Mouse (Mus musculus) gastrocnemius, postnatal 25 days (tissue): ENCODE data around the gene Ikzf4. TPM values are rescaled to one million over a fixed set of nuclear protein-coding genes. Genes with fewer than 3 reads are reported as not detected.
A peak's percentile ranks its signal among the peaks of the same experiment; 100 is the strongest.
"Not testable (repeated sequence)": the region's sequence is repeated elsewhere in the genome, so short reads cannot be mapped to it uniquely, and the experiment has no call there.

ENCODE experiments used
- DNase-seq: peaks from one replicate; pipeline ENCODE4 v3.0.0; 2022
- total RNA-seq, 2 experiments: library from RNA; stranded (reverse); gene quantifications; 1 replicate in 1 of 2; 2 replicates in 1 of 2; pipeline ENCODE4 v1.2.3; 2021

The Ikzf4 gene
- total RNA-seq, 2 experiments from 2014 or later = 0.35 to 1.6 TPM

DNA sequence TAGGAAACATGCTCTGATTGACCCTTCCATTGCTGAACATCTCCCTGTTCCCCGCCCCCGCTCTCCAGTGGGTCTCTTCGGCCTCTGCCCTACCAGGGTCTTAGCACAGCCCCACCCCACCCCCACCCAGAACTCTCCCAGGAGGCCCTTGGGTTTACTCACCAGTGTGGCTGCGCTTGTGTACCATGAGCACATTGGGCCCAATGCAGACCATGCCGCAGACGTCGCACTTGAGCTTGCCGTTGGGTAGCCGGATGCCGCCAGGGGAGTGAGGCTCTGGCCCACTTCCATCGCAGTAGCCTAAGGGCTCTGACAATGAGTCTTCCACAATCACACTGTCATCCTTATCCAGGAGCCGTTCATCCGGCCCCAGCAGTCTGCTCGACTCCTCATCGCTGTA is 4.9 kb downstream of the Ikzf4 start:
- no peak for DNase-seq

DNA sequence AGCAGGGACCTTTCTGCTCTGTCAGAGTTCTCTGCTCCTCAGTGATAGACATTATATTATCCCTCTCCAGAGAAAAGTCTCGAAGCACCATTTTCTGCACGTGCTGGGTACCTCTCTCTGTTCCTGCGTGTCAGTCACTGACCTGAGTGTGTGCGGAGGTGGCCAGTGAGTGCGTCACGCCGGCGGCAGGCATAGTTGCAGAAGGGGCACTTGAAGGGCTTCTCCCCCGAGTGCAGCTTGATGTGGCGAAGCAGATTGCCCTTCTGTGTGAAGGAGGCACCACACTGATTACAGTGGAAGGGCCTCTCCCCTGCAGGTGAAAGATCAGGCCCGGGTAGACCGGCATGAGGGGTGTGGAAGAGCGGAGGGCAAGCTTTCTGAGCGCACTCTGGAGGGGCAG is 5.8 kb downstream of the Ikzf4 start:
- no peak for DNase-seq

DNA sequence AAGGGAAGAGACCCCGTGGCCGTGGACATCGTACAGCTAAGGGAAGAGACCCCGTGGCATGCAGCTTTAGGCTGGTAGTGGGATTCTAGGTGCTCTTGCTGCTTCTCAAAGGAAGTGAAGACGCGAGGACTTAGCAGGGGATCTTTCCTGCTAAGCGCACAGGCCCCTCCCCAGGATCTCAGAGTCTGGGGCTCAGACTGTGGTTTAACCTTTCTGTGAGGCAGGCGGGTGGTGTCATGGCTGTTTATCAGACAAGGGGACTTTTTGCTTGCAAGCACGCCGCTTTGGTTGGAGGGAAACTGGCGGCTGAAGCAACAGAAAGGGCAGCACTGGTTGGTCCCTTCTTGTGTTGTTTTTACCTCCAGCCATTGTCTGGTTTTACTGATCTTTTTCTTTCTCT is 8.8 kb downstream of the Ikzf4 start:
- DNase-seq = no peak

DNA sequence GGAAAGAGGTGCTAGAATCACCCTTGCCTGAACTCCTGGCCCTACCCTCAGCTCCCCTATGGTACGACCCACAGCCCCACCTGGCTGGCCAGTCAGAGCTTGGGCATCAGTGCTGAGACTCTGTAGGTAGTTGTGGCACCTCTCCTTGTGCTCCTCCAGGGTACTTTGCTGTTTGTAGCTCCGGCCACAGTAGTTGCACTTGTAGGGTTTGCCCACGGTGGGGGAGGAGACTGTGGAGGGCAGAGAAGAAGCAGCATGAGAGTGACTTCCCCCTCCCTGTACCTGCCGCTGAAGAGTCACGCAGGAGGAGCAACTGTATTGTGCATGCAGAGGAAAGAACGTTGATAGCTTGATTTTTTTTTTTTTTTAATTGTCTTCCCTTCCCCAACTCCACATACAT is 9.2 kb downstream of the Ikzf4 start:
- DNase-seq = no peak

DNA sequence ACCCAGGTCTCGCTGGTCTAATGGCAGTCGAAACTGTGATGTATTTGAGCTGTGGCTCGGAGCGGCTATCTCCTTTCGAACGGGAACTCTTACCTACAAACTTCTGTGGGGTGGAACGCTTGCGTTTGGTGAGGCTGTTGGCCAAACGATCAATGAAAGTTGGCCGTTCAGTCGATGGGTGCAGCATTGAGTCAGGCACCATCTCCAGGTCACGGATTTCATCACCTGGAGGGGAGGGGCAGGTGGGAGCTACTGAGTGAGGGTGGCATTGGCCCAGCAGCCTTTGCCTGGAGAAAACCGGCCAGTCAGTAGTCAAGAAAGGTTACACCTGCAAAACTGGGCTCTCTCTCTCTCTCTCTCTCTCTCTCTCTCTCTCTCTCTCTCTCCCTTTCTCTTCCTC is 10.1 kb downstream of the Ikzf4 start:
- DNase-seq = no peak

DNA sequence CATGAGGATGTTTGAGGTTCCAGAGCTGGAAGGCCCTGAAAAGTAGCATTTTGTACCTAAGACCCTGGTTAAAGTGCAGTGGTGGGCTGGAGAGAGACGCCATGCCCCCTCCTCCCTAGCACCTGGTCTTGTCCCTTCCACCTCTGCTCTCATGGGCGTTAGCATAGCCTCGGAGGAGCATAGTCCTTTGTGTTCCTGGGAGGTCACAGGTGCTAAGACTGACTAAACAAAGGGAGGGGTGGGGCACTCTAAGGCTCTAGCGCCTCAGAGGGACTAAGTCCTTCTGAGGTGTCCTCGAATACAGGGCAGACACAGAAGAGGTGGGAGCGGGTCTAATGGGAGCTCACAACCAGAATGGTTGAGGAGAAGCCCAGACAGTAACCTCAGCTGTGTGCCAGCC is 14.2 kb downstream of the Ikzf4 start:
- no peak for DNase-seq

DNA sequence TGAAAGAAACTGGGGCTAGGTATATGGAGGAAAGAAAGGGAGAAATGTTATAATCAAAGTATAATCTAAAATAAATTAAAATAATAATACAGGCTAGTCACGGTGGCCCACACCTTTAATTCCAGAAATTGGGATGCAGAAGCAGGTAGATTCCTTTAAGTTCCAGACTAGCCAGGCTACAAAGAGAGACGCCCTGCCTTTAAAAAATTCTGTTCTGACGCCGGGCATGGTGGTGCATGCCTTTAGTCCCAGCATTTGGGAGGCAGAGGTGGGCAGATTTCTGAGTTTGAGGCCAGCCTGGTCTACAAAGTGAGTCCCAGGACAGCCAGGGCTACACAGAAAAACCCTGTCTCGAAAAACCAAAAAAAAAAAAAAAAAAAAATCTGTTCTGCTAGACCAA is 15.5 kb downstream of the Ikzf4 start:
- DNase-seq = not testable (repeated sequence)

DNA sequence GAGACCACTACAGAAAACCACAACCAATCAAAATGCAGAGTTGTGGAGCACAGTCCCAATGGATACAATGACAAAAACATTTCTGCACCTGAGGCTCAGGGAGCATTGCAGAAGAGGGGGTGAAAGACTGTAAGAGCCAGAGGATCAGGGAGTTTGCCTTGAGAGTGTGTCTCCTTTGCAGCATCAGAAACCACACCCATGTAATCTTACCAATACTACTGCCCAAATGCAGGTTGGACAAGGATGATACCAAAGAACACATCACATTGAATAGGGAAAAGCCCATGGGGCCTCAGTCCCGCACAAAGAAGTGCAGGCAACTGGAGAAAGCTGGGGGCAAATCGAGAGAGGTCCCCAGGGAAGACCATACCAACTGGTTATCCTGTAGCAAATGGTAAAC is 16.0 kb downstream of the Ikzf4 start:
- no peak for DNase-seq

DNA sequence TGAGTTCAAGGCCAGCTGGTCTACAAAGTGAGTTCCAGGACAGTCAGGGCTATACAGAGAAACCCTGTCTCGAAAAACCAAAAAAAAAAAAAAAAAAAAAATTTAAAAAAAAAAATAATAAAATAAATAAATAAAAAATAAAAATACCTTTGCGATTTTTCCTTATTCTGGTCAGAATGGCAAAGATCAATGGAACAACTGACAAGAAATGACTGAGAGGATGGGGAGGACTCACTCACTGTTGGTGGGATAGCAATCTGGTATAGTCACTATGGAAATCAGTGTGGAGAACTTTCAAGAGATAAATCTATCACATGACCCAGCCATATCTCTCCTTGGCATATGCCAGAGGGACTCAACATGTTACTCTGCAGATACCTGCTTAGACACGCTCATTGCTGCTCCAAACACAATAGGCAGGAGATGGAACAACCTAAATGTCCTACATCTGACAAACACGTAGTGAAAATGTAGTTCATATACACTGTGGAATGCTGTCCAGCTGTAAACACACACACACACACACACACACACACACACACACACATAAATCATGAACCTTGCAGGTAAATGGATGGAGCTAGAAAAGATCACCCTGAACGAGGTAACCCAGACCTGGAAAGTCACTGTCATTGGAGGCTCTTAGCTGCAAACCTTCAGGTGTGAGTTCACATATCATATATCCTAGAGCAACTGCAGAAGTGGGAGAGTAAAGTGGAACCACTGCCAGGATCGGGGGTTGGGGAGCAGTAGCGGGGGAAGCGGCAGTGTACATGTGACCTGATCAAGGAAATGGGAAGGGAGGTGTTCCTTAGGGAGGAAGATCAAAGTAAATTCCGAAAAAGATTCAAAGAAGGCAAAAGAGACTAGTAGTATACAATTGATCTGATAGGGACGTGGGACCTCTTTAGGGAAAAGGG is 18.1 kb downstream of the Ikzf4 start:
- no peak for DNase-seq

DNA sequence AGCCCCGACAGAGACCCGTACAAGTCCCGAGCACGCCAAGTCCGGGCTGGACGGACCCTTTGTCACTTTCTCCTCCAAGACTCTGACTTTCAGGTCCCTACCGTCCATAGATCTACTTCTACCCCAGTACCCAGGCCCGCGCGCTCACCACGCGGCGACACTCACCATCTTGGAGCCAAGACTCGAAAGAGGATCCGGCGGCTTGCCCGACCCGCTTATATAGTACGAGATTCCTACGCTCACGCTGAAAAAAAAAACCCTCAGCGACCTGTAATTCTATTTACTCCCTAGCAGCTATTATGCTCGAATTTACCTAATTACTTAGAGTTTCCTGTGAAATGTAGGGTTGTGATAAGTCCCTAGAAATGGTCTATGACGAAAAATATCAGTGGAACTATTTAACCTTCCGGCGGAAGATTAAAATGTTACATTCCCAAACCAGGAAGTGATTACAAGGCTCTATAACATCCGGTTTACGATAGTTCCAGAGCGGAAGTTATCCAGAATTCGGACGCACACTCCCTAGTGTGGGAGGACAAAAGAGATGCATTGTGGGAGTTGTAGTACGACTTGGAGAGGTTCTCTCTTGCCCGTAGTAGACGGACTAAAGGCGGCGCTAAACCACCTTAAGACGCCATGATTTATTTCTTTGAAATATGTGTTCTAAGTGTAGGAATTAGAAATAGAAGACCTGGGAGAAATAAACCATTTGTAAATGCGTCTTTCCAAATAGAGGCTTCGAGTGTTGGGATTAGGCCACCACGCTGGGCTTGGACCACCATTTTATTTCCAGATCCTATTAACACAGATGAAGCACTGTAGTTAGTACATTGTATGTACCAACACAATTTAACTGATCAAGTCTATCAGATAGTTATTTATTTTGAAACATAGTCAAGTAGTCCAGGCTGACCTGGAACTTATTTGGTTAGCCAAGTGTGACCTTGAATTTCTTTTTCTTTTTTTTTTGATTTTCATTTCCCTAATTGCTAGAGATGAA is 19.2 kb downstream of the Ikzf4 start, which contains the start of gene Rps26:
Rps26 (minus strand) TSS at position 437 of the 1,000 bp plus-strand sequence.
- DNase-seq = peak; percentile 87

DNA sequence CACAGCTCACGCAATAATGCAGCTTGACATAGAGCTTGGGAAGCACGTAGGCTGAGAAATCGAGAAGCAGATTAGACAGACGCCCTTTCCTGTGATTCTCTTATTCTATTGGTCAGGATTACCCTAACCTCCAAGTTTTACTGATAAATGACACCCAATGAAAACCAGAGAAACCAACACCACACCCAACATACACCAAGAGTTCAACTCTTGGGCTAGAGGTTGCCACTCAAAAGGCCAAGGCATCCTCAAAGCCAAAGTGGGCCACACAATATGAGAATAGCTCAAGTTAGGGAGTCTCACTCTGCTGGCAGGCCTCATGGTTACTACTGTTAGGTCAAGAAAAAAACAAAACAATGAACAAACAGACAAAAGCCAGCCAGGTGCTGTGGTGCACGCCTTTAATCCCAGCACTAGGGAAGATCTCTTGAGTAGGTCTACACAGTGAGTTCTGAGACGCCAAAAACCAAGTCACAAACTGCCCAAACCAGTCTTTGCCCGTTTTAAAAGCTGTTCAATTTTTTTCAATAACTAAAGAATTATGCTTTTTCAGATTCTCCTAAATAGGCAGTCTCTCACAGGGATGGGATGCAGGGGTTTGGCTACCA is 20.4 kb downstream of the Ikzf4 start:
- no peak for DNase-seq

DNA sequence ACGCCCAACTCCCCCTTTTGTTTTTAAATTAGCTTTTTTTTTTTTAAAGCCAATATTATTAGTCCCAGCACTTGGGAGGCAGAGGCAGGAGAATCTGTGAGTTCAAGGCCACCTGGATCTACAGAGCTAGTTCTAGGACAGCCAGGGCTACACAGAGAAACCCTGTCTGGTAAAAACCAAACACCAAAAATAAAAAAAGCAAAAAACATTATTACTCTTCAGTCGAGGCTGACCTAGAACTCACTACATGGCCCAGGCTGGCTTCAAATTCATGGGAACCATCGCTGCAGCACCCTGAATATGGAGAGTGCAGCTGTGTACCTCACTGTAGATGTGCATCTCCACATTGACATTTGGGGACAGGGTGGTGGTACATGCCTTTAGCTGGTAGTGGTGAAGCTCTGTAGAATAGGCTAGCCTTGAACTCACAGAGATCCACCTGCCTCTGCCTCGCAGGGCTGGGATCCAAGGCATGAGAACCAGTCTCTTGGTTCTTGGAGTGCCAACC is 22.6 kb downstream of the Ikzf4 start:
- DNase-seq = not testable (repeated sequence)

DNA sequence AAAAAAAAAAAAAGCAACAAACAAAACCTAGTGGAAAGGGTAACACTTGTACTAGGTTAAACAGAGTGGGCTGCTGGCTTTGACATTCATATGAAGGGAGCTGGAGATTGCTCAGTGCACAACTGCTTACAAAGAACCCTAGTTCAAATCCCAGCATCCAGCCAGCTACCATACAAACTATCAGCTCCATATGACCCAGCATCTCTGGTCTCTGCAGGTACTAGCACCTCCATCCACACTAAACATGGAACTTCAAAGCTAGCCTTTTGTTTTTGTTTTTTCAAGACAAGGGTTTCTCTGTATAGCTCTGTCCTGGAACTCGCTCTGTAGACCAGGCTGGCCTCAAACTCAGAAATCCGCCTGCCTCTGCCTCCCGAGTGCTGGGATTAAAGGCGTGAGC is 23.1 kb downstream of the Ikzf4 start:
- no peak for DNase-seq

DNA sequence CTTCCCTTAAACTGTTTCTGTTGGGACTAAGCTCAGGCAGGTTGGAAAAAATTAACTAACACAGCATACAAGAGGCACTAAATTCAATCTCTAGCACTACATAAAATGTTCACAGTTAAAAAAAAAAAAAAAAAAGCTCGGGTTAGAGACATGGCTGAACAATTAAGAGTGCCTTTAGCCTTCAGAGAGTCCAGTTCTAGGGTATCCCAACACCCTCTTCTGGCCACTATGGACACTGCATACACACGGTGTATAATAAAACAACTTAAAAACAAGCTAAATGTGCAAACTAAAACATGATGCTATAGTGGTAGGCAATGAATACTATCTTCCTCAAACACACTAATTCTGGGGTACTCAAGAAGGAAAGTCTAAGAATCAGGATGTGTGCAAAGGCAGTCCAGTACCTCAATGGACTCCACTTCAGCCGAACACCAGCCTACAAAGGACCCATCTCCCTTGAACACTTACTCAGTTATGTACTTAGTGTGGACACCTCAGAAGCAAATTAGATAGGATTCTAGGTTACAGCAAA is 23.7 kb downstream of the Ikzf4 start:
- DNase-seq = no peak

DNA sequence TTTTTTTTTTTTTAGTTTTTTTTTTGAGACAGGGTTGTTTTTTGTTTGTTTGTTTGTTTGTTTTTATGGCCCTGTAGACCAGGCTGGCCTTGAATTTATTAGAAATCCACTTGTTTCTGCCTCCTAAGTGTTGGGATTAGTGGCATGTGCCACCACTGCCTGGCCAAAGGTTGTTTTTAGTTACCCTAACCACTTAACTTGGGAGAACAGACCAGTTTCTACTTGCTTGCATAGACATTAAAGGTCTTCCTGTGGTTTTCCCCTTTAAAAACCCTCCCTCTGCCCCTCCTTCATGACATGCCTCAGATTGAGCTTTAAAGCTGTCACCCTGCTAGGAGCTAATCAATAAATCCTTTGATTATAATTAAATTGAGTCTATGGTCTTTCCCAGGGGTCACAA is 25.6 kb downstream of the Ikzf4 start:
- DNase-seq = no peak

DNA sequence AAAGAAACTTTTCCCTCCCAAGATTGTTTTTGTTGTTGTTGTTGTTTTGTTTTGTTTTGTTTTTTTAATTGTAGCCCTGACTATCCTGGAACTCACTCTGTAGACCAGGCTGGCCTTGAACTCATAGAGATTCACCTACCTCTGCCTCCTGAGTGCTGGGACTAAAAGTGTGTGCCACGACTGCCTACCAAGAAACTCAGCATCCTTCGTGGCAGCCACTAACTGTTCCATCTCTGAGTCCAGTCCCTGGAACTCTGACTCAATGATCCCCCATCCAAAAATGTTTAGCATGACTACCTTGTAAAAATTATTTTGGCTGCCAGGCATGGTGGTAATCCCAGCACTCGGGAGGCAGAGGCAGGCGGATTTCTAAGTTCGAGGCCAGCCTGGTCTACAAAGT is 26.6 kb downstream of the Ikzf4 start:
- DNase-seq = not testable (repeated sequence)

DNA sequence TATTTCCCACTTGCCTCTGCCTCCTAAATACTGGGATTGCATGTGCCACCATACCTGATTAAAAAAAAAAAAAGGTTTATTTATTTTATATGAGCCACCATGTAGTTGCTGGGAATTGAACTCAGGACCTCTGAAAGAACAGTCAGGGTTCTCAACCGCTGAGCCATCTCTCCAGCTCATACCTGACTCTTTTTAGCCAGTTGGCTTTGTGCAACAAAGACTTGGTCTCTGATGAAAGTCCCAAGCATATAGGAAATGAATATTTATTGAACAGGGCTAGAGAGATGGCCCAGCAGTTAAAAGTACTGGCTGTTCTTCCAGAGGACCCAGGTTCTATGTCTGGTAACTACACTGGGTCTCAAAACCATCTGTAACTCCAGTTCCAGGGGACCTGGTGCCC is 27.2 kb downstream of the Ikzf4 start:
- no peak for DNase-seq

DNA sequence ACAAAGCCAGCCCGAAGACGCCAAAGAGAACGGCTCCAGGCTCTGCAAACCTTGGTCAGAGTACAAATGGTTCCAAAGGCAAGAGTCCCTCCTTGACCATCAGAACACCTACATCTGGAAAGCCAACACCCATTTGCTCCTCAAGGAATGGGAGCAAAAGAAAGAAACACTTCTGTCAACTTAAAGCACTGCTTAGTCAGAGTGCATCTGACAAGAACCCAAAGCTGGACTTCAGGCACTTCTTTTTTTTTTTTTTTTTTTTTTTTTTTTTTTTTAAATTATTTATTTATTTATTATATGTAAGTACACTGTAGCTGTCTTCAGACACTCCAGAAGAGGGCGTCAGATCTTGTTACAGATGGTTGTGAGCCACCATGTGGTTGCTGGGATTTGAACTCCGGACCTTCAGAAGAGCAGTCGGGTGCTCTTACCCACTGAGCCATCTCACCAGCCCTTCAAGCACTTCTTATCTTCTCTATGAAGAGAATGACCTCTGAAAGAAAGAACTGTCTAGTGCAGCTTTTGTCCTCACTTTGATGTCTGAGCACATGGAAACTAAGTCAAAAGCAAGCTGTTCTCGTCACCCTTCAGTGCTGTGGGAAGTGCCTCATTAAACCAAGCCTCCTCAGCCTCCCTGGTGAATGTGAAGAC is 29.9 kb downstream of the Ikzf4 start:
- DNase-seq = not testable (repeated sequence)

DNA sequence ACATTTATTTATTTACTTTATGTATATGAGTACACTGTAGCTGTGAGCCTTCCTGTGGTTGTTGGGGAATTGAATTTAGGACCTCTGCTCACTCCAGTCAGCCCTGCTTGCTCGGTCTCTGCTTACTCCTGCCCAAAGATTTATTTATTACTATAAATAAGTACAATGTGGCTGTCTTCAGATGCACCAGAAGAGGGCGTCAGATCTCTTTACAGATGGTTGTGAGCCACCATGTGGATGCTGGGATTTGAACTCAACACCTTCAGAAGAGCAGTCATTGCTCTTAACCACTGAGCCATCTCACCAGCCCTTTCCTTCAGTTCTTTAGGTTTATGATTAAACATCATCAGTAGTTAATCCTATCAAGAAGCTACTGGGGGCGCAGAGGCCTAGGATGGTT is 30.9 kb downstream of the Ikzf4 start:
- DNase-seq = no peak

DNA sequence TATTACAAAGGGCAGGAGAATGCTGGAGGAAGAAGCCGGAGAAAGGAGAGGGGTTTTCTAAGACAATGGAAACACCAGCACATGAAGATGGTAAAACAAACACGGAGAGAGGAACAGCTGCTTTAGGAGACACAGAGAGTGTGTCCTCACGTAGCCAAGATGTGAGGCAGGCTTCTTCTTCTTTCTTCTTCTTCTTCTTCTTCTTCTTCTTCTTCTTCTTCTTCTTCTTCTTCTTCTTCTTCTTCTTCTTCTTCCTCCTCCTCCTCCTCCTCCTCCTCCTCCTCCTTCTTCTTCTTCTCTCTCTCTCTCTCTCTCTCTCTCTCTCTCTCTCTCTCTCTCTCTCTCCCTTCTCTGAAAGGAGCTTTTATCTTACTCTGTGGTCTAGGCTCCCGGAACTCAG is 32.0 kb downstream of the Ikzf4 start:
- not testable (repeated sequence) for DNase-seq

DNA sequence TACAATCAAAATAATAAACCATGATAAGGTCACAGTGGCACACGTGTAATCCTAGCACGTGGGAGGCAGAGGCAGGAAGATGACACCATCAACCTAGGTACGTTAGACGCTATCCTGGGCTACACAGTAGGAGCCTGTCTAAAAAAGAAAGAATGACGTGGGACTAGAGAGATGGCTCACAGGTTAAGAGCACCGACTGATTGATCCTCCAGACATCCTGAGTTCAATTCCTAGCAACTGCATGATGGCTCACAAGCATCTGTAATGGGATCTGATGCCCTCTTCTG is 32.7 kb downstream of the Ikzf4 start:
- DNase-seq = no peak
